Mouse (Mus musculus) retina, embryonic 14.5 days (tissue): ENCODE measurements around the gene Zfp574.

Source experiments
- DNase-seq: peaks from one replicate; pipeline ENCODE4 v3.0.0-alpha.2; 2015; ENCODE audit warnings: low spot score

The Zfp574 gene

DNA sequence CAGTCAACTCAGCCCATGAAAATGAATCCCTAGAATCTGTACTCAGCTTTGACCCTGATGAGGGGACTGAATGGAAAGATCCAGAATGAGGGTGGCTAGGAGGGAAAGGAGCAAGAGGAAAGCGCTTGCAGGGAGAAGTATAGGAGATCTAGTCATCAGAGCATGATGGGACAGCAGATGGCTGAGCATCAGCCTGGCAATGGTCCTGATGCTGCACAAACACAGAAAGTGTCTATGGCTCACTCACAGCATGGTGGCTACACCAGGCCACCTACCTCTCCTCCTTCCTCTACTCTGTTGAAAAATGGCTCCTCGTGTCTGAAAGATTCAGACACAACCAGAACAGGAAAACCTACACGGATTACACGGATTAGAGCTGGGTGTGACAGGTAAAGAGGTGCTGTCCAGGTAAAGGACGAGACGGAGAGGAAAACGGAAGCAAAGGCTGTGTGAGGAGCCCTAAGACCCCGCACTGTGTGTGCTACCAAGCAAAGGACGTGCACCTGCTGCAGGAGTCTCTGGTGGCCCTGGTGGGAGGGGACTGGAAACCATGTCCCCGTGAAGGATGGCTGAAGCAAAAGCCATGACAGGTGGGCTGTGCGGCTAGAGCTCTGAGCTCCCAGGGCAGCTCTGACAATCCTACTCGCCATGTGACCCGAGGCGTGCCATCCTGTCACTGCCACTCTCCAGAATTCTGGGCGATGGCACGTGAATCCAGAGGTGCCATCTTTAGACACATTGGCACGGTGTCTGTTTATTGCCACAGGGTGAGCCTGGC lies 40.0 kb downstream of the Zfp574 start:
- no peak for DNase-seq

DNA sequence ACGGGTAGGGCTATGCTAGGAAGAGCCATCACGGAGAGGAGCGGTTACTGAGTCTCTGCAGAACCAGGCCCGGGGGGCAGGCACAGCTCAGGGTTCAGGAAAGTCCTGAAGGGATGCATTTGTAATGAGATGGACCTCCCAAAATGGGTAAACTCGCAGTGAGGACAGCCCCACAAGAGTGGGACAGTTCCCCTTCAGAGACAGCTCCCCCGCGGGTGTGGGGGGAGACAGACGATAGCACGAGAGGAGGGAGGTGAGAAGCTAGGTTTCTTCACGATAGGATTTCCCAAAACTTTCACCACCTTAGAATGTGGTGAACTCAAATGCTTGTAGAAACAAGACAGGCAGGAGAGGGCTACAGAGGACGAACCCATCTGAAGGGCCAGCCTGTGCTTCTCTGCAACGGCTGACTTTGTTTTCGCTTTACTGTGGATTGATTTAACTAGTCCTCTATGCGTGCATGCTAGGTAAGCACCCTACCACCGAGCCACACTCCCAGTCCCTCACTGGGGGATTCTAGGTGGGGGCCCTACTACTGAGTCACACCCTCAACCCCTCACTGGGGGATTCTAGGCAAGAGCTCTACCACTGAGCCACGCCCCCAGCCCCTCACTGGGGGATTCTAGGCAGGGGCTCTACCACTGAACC lies 40.7 kb downstream of the Zfp574 start:
- no peak for DNase-seq

- no peak for DNase-seq
Observed at GRCm38 (mm10) chr7:25120061-25120834, 47.9 kb downstream of the Zfp574 start.

DNA sequence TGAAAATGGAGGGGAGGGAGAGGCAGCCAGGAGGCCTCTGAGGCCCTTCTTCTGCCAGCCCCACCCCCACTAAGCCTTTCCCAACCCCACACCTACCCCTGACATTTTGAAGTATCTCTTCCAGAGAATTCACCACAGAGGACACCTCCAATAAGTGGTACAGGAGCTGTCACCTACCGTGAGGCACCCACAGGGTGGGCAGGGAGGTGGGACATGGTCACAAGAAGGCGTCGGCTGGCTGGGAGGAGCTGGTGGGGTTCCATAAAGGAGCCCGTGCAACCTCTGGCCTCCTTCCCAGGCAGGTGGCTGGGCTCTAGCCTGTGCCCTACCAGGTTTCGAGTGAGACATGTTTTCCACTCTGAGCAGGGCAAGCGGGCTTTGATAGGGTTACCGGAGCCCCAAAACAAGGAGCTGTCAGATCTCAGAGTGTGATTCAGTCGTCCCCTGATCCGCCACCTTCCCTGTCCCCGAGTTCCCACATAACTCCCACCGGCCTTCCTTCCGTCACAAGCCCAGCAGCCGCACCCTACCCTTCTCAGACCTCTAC lies 48.9 kb downstream of the Zfp574 start:
- DNase-seq, result no peak

- no peak for DNase-seq
Observed at GRCm38 (mm10) chr7:25125716-25126281, 53.4 kb downstream of the Zfp574 start.

GRCm38 (mm10) chr7:25127971-25128370 lies 55.6 kb downstream of the Zfp574 start:
- DNase-seq, result no peak

GRCm38 (mm10) chr7:25129390-25129979 lies 57.1 kb downstream of the Zfp574 start:
- DNase-seq, result no peak

DNA sequence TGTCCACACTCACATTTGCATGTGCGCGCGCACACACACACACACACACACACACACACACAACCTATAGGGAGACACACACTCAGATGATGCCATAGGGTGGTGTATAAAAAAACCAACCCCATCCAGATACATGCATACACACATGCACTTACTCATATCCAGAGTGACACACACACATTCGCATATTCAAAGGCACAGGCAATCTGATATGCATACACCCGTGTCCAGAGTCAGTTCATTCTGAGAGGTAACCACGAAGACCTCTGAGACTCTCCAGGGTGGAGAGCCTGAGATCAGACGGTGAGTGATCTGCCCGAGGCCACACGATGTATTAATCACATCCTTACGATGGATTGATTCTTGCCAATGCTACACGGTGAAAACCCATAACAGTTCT lies 58.2 kb downstream of the Zfp574 start:
- no peak for DNase-seq

DNA sequence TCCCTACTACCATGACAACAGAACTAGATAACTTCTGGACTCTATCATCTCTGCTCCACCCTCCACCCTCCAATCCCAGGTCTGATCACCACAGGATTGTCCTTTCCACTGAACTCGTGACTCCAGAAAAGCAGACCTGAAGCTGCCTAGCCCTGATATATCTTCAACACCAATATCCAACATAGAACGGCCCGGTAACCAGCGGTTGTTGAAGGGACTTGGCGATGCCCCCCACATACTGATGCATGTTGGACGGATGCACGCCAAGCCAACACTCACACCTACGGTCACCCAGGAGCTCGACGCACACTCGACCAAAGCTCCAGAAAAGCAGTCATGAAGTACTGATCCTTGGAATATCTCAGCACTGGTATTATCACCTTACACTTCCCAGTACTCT lies 58.9 kb downstream of the Zfp574 start:
- DNase-seq, result no peak

DNA sequence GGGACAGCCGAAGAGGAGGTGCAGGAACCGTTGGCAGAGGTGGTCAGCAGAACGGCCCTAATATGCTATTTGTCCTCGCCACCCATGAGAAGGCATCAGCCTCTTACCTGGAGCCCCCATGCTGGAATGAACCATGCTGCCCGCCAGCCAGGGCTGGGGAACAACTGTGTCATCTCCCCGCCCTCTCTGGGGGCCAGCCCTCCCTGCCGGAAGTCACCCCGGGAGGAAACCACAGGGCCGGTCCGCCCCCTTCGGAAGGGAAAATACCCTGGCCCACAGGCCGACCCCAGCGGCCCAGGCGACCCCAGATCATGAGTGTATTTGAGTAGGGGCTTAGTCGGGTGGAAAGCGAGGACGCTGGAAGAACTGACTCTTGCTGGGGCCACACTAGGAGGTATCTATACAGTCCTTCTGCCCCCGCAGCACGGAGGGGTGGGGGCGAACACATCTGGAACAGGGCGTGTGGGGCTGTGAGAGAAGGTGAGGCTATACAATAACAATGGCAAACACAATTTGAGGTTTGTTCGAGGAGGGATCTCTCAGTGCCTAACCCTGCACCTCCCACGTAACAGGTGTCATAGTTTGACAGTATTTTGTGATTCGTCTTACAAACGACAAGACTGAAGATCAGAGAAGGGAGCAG lies 60.1 kb downstream of the Zfp574 start:
- DNase-seq, result no peak
